Mouse (Mus musculus): ENCODE data around the gene Prkce.

Gene Prkce

GRCm38 (mm10) chr17:86529411-86529810 is 361.8 kb downstream of the Prkce start:
- no peak for DNase-seq

- no peak for DNase-seq
Observed at GRCm38 (mm10) chr17:86531231-86531630, 363.6 kb downstream of the Prkce start.

GRCm38 (mm10) chr17:86532783-86533548 is 365.4 kb downstream of the Prkce start:
- DNase-seq: no peak

GRCm38 (mm10) chr17:86533549-86533851 is 365.9 kb downstream of the Prkce start:
- no peak for DNase-seq

- DNase-seq: peak; percentile 84 to 86
Observed at GRCm38 (mm10) chr17:86535096-86535495, 367.5 kb downstream of the Prkce start.

- peak; percentile 80 to 82 for DNase-seq
Observed at GRCm38 (mm10) chr17:86535827-86536656, 368.5 kb downstream of the Prkce start.

- no peak for DNase-seq
Observed at GRCm38 (mm10) chr17:86539881-86540430, 372.4 kb downstream of the Prkce start.

- peak; percentile 38 to 41 for DNase-seq
Observed at GRCm38 (mm10) chr17:86546529-86546928, 378.9 kb downstream of the Prkce start.

GRCm38 (mm10) chr17:86549128-86549527 is 381.5 kb downstream of the Prkce start:
- peak; percentile 27 to 36 for DNase-seq

- no peak for DNase-seq
Observed at GRCm38 (mm10) chr17:86551561-86551960, 384.0 kb downstream of the Prkce start.

GRCm38 (mm10) chr17:86551995-86552394 is 384.4 kb downstream of the Prkce start:
- DNase-seq: no peak

- no peak for DNase-seq
Observed at GRCm38 (mm10) chr17:86559206-86559891, 391.8 kb downstream of the Prkce start.

GRCm38 (mm10) chr17:86560499-86560898 is 392.9 kb downstream of the Prkce start:
- no peak for DNase-seq

- no peak for DNase-seq
Observed at GRCm38 (mm10) chr17:86570491-86570890, 402.9 kb downstream of the Prkce start.

- DNase-seq: no peak
Observed at GRCm38 (mm10) chr17:86571266-86571665, 403.7 kb downstream of the Prkce start.

GRCm38 (mm10) chr17:86572136-86572535 is 404.6 kb downstream of the Prkce start:
- DNase-seq: no peak

- DNase-seq: no peak
Observed at GRCm38 (mm10) chr17:86572576-86572975, 405.0 kb downstream of the Prkce start.

GRCm38 (mm10) chr17:86573596-86574248 is 406.1 kb downstream of the Prkce start:
- DNase-seq: no peak

GRCm38 (mm10) chr17:86580724-86581123 is 413.1 kb downstream of the Prkce start:
- DNase-seq: peak; percentile 30 to 45

- no peak for DNase-seq
Observed at GRCm38 (mm10) chr17:86582341-86582740, 414.8 kb downstream of the Prkce start.

GRCm38 (mm10) chr17:86586441-86586840 is 418.9 kb downstream of the Prkce start:
- no peak for DNase-seq

GRCm38 (mm10) chr17:86588704-86589449 is 421.3 kb downstream of the Prkce start:
- no peak for DNase-seq
